Mouse (Mus musculus) heart, embryonic 11.5 days (tissue): ENCODE results near the gene Eps8l3. TPM values are rescaled to one million over a fixed set of nuclear protein-coding genes. Genes with fewer than 3 reads are reported as not detected.

Source experiments
- ATAC-seq: fragments of 200-750 bp; cut with Nextera tagmentation; replicated peaks from 2 replicates; pipeline ENCODE4 v1.8.0; 2017; ENCODE audit warnings: moderate library complexity; ENCODE audit not compliant: insufficient number of reproducible peaks, low FRiP score, low TSS enrichment
- H3K27ac ChIP-seq: fragments of 300-500 bp; sonication (generic); 2 replicates; pipeline ENCODE4 v1.5.1; 2014; ENCODE audit warnings: mild to moderate bottlenecking, low read depth, low read length
- H3K27me3 ChIP-seq: fragments of 300-500 bp; sonication (generic); 2 replicates; pipeline ENCODE4 v1.6.1; 2014; ENCODE audit warnings: mild to moderate bottlenecking, low read length, mixed read lengths; ENCODE audit not compliant: control insufficient read depth, insufficient read depth
- H3K36me3 ChIP-seq: fragments of 300-500 bp; sonication (generic); 2 replicates; pipeline ENCODE4 v1.6.1; 2014; ENCODE audit warnings: mild to moderate bottlenecking, low read length, moderate library complexity, mixed read lengths; ENCODE audit not compliant: control insufficient read depth, insufficient read depth
- H3K4me1 ChIP-seq: fragments of 300-500 bp; sonication (generic); 2 replicates; pipeline ENCODE4 v1.6.1; 2014; ENCODE audit warnings: low read length; ENCODE audit not compliant: control insufficient read depth, insufficient read depth
- H3K4me2 ChIP-seq: fragments of 300-500 bp; sonication (generic); 2 replicates; pipeline ENCODE4 v1.6.1; 2014; ENCODE audit warnings: mild to moderate bottlenecking, moderate library complexity
- H3K4me3 ChIP-seq: fragments of 300-500 bp; sonication (generic); 2 replicates; pipeline ENCODE4 v1.5.1; 2014; ENCODE audit warnings: low read depth, low read length
- H3K9ac ChIP-seq: fragments of 300-500 bp; sonication (generic); 2 replicates; pipeline ENCODE4 v1.6.1; 2014; ENCODE audit warnings: mild to moderate bottlenecking, low read depth, low read length, moderate library complexity
- H3K9me3 ChIP-seq: fragments of 300-500 bp; sonication (generic); replicated peaks from 2 replicates; pipeline ENCODE4 v1.6.1; 2016; ENCODE audit warnings: low read length; ENCODE audit not compliant: control insufficient read depth
- WGBS: fragments of 180-500 bp; shearing (Covaris S2); extraction: QIAGEN DNeasy Blood & Tissue Kit; methylation state at CpG from one replicate; pipeline ENCODE4 v1.1.7; 2014; ENCODE audit not compliant: insufficient replicate concordance; 5-methylcytosine and 5-hydroxymethylcytosine counted together
- polyA plus RNA-seq: library from polyadenylated mRNA; unstranded; fragments of >200 nt; fragmentation: Nextera tagmentation; extraction: Ambion mirVana; gene quantifications from 2 replicates; pipeline ENCODE4 v1.2.1, GENCODE M21; 2014

Gene Eps8l3
- polyA plus RNA-seq, 1 experiment from 2014 or later = not detected

GRCm38 (mm10) chr3:107935268-107935667 is 58.2 kb downstream of the Eps8l3 start:
- H3K4me2 ChIP-seq = no peak overlapping the region
- H3K4me1 ChIP-seq = peaks cover 6% of the 10 kb centered on the region; the same call in 1 of the 2 replicates
- H3K36me3 ChIP-seq = no peaks in the 10 kb centered on the region
- no peak for ATAC-seq
- WGBS = 40% methylated on average over 3 of the region's 3 CpGs
- H3K27ac ChIP-seq = no peak overlapping the region
- H3K4me3 ChIP-seq = no peak overlapping the region
- H3K9me3 ChIP-seq = no peaks in the 10 kb centered on the region
- H3K9ac ChIP-seq = no peak overlapping the region
- no peaks in the 10 kb centered on the region for H3K27me3 ChIP-seq

DNA sequence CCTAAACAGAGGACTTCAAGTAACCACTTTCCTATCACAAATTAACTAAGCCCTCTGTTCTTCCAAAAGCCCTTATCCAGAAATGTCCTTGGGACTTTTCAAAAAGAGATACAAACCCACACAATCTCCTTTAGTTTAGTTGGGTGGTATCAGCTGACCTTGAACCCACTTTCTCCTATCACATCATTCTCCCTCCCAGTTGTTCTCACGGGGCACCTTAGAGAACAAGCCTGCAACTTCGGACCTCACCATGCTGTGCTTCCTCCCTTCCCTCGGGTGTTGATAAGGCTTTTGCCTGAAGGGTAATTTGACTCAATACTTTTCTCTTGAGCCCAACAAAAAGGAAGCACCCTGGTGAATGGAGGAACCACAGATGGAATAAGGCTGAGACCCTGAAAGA is 58.9 kb downstream of the Eps8l3 start:
- Histone ChIP-seq H3K9ac (no peak overlapping the region), H3K4me2 (no peak overlapping the region)
- WGBS = 18% methylated on average over 3 of the region's 3 CpGs

GRCm38 (mm10) chr3:107939403-107939802 is 62.4 kb downstream of the Eps8l3 start:
- Histone ChIP-seq H3K4me1 (peaks cover 8% of the 10 kb centered on the region), H3K4me3 (no peak overlapping the region), H3K9ac (no peak overlapping the region), H3K36me3 (no peaks in the 10 kb centered on the region), H3K27ac (no peak overlapping the region), H3K4me2 (no peak overlapping the region), H3K27me3 (no peaks in the 10 kb centered on the region), H3K9me3 (no peaks in the 10 kb centered on the region)
- 44% methylated on average over 3 of the region's 3 CpGs for WGBS
- ATAC-seq = no peak

More for the DNA sequence above, 58.9 kb downstream of the Eps8l3 start:
- H3K4me3 ChIP-seq = no peak overlapping the region
- no peak for ATAC-seq
- H3K27ac ChIP-seq = no peak overlapping the region
- no peaks in the 10 kb centered on the region for H3K36me3 ChIP-seq
- H3K9me3 ChIP-seq = no peaks in the 10 kb centered on the region
- H3K4me1 ChIP-seq = peaks cover 11% of the 10 kb centered on the region
- H3K27me3 ChIP-seq = no peaks in the 10 kb centered on the region

DNA sequence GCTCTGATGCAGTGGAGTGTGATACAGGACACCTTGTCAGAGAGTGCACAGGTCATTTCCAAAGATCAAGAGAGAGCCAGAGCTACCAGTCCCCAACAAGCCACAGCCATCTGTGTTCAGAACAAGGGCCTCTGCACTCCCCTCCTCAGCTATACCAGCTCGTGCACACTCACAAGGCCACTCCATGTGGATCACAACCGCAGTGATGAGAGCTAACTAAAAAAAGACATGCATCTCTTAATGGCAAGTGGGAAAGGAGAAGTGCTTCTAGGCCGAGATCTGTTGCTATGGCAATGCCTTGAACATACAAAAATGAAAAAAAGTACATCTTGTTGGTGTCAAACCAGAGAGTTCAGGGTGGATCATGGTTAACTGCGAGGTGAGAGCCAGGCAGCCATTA is 62.8 kb downstream of the Eps8l3 start:
- H3K9me3 ChIP-seq = no peaks in the 10 kb centered on the region
- H3K4me1 ChIP-seq = peaks cover 8% of the 10 kb centered on the region
- H3K36me3 ChIP-seq = no peaks in the 10 kb centered on the region
- H3K4me3 ChIP-seq = no peak overlapping the region
- 75% methylated on average over 4 of the region's 4 CpGs for WGBS
- no peak overlapping the region for H3K9ac ChIP-seq
- no peak overlapping the region for H3K4me2 ChIP-seq
- ATAC-seq = no peak
- no peak overlapping the region for H3K27ac ChIP-seq
- H3K27me3 ChIP-seq = no peaks in the 10 kb centered on the region

DNA sequence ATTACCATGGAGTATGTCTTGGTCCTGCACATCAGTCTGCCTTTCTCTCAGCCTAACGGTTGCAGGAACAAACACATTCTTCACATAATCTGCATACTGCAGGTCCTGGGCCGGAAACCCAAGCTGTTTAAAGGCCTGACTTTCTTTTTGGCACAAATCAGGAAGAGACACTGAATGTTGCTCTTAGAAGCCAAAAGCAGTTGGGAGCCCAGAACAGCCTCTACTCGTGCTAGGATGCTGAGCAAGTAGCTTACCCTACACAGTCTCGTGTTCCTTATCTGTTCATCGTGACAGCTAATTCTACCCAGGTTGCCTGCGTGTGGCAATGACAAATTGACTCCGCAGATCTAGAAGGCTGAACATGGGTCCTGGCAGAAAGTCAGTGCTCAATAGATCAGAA is 63.5 kb downstream of the Eps8l3 start:
- 44% methylated on average over 7 of the region's 7 CpGs for WGBS

DNA sequence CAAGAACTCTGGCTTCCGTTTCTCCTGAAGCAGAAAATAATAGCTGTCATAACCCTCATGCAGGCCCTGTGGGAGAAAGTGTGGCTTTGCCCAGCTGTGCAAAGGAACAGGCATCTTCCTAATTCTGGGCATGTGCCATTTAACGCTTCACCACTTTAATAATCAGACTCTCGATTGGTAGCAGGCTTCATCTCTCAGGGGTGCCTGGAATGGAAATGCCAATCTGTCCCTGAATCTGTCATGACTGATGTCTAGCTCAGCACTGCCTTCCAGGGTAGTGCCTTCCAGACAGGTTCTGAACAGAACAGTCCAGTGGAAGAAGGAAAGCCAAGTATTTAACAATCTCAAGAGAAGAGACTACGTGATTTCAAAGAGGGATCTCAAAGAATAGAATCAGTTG is 64.2 kb downstream of the Eps8l3 start:
- Histone ChIP-seq H3K27me3 (no peaks in the 10 kb centered on the region), H3K27ac (no peak overlapping the region), H3K4me3 (no peak overlapping the region), H3K4me2 (no peak overlapping the region), H3K9me3 (no peaks in the 10 kb centered on the region), H3K9ac (no peak overlapping the region), H3K4me1 (peaks cover 8% of the 10 kb centered on the region), H3K36me3 (no peaks in the 10 kb centered on the region)
- WGBS = 75% methylated on average over 4 of the region's 4 CpGs
- no peak for ATAC-seq

More for the DNA sequence above, 63.5 kb downstream of the Eps8l3 start:
- Histone ChIP-seq H3K27me3 (no peaks in the 10 kb centered on the region), H3K4me1 (peaks cover 8% of the 10 kb centered on the region), H3K36me3 (no peaks in the 10 kb centered on the region), H3K9me3 (no peaks in the 10 kb centered on the region), H3K4me3 (no peak overlapping the region), H3K27ac (no peak overlapping the region), H3K9ac (no peak overlapping the region), H3K4me2 (no peak overlapping the region)
- no peak for ATAC-seq

Other genes with a start within 250 kb of the Eps8l3 start
- gene Gm10961, start 245.9 kb upstream of the Eps8l3 start, polyA plus RNA-seq = not detected in 2 replicates
- 35.4 and 47.0 TPM in 2 replicates for gene Strip1, start 245.5 kb upstream of the Eps8l3 start, polyA plus RNA-seq
- gene Ahcyl1, start 180.7 kb upstream of the Eps8l3 start, polyA plus RNA-seq = 56.1 and 68.1 TPM in 2 replicates
- 10.7 and 11.0 TPM in 2 replicates for gene Csf1, start 116.8 kb upstream of the Eps8l3 start, polyA plus RNA-seq
- gene Gstm5, start 18.6 kb downstream of the Eps8l3 start, polyA plus RNA-seq = 131 TPM in 2 replicates
- gene Gstm7, start 54.6 kb downstream of the Eps8l3 start, polyA plus RNA-seq = 17.2 and 20.3 TPM in 2 replicates
- gene Gstm6, start 66.5 kb downstream of the Eps8l3 start, polyA plus RNA-seq = 11.7 TPM in 2 replicates
- 0.13 TPM in 1 of 2 replicates, not detected in the other for gene Gstm3, start 92.1 kb downstream of the Eps8l3 start, polyA plus RNA-seq
- 52.0 and 57.5 TPM in 2 replicates for gene Gstm2, start 109.2 kb downstream of the Eps8l3 start, polyA plus RNA-seq
- gene Gstm1, start 140.7 kb downstream of the Eps8l3 start, polyA plus RNA-seq = 32.8 and 35.5 TPM in 2 replicates
- gene Gstm4, start 167.7 kb downstream of the Eps8l3 start, polyA plus RNA-seq = 14.7 and 17.7 TPM in 2 replicates
- 30.6 and 32.1 TPM in 2 replicates for gene Ampd2, start 209.4 kb downstream of the Eps8l3 start, polyA plus RNA-seq
- 1.1 and 1.3 TPM in 2 replicates for gene Gnat2, start 215.6 kb downstream of the Eps8l3 start, polyA plus RNA-seq